Mouse (Mus musculus): ENCODE results near the gene Slc4a4.

DNA sequence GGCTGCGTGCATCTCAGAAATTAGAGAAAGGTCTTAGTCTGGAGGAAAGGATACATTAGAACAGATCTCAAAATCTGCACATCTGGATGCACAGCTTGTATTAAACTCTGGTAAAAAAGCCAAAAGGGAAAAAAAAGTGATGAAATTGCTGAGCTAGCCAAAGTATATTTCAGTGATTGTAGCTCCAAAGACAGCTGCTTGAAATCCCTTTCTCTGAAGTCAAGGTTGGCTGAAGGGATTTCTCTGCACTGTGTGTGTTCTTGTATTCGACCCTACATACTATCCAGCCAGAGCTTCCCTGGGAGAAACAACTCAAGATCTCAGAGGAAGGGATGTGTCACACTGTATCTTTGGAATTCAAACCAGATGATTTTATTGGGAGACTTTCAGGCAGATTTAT is 223.2 kb downstream of the Slc4a4 start:
- TF ChIP-seq POLR2A (IDR thresholded peaks at IDR 0.05; ENCODE audit: insufficient read depth, low read length) (no peak), CTCF (IDR thresholded peaks at IDR 0.05; ENCODE audit: low read depth, low read length) (no peak), EP300 (IDR thresholded peaks at IDR 0.05; ENCODE audit: insufficient read depth, low read depth, low read length) (no peak)
